Mouse (Mus musculus): ENCODE measurements around the gene Olfr1339. TPM values are rescaled to one million over a fixed set of nuclear protein-coding genes. Genes with fewer than 3 reads are reported as not detected.

Gene Olfr1339
- total RNA-seq (2014; fragmentation: Nextera tagmentation) (not detected in 2 replicates), total RNA-seq (2017) (not detected in 2 replicates)

- ATAC-seq (replicated peaks; ENCODE audit: poor library complexity, severe bottlenecking): no peak
Measured at GRCm38 (mm10) chr4:118731875-118732274, at the start of gene Olfr1339. Gene Olfr1339 (plus strand): TSS chr4:118732175.

GRCm38 (mm10) chr4:118687086-118687485, 44.9 kb upstream of the Olfr1339 start:
- ATAC-seq (replicated peaks; ENCODE audit: poor library complexity, severe bottlenecking): no peak

- ATAC-seq (replicated peaks; ENCODE audit: poor library complexity, severe bottlenecking): no peak
Measured at GRCm38 (mm10) chr4:118692412-118692973, 39.5 kb upstream of the Olfr1339 start, which contains the start of gene Olfr1342. Gene Olfr1342 (minus strand): TSS chr4:118692756.

GRCm38 (mm10) chr4:118693812-118694211, 38.2 kb upstream of the Olfr1339 start:
- no peak for ATAC-seq (replicated peaks; ENCODE audit: poor library complexity, severe bottlenecking)

- no peak for ATAC-seq (replicated peaks; ENCODE audit: poor library complexity, severe bottlenecking)
Measured at GRCm38 (mm10) chr4:118703223-118703622, 28.8 kb upstream of the Olfr1339 start, which contains the start of gene Olfr1341. Gene Olfr1341 (plus strand): TSS chr4:118703523.

- ATAC-seq (replicated peaks; ENCODE audit: poor library complexity, severe bottlenecking): no peak
Measured at GRCm38 (mm10) chr4:118708086-118708485, 23.9 kb upstream of the Olfr1339 start.

- ATAC-seq (replicated peaks; ENCODE audit: poor library complexity, severe bottlenecking): no peak
Measured at GRCm38 (mm10) chr4:118711656-118712055, 20.3 kb upstream of the Olfr1339 start.

GRCm38 (mm10) chr4:118719838-118720237, 12.1 kb upstream of the Olfr1339 start, which contains the start of gene Olfr1340:
Gene Olfr1340 (plus strand): TSS chr4:118720138.
- no peak for ATAC-seq (replicated peaks; ENCODE audit: poor library complexity, severe bottlenecking)

- no peak for ATAC-seq (replicated peaks; ENCODE audit: poor library complexity, severe bottlenecking)
Measured at GRCm38 (mm10) chr4:118721742-118722483, 10.1 kb upstream of the Olfr1339 start.

GRCm38 (mm10) chr4:118739574-118739973, 7.6 kb downstream of the Olfr1339 start:
- no peak for ATAC-seq (replicated peaks; ENCODE audit: poor library complexity, severe bottlenecking)

GRCm38 (mm10) chr4:118740988-118741698, 9.2 kb downstream of the Olfr1339 start:
- ATAC-seq (replicated peaks; ENCODE audit: poor library complexity, severe bottlenecking): no peak

GRCm38 (mm10) chr4:118741881-118742280, 9.9 kb downstream of the Olfr1339 start:
- ATAC-seq (replicated peaks; ENCODE audit: poor library complexity, severe bottlenecking): no peak

GRCm38 (mm10) chr4:118758637-118759036, 26.7 kb downstream of the Olfr1339 start, which contains the start of gene Olfr1338:
Gene Olfr1338 (minus strand): TSS chr4:118758737.
- ATAC-seq (replicated peaks; ENCODE audit: poor library complexity, severe bottlenecking): no peak

GRCm38 (mm10) chr4:118782486-118782885, 50.5 kb downstream of the Olfr1339 start, which contains the start of gene Olfr1337:
Gene Olfr1337 (minus strand): TSS chr4:118782586.
- no peak for ATAC-seq (replicated peaks; ENCODE audit: poor library complexity, severe bottlenecking)

Other genes starting within 250 kb of the Olfr1339 start
- 3.9 and 7.2 TPM in 2 replicates for gene Tie1, start 242.1 kb upstream of the Olfr1339 start, total RNA-seq (2014; fragmentation: Nextera tagmentation)
- gene Tie1, start 242.1 kb upstream of the Olfr1339 start, total RNA-seq (2017): 4.3 and 4.5 TPM in 2 replicates
- not detected in 2 replicates for gene 2610528J11Rik, start 205.2 kb upstream of the Olfr1339 start, total RNA-seq (2014; fragmentation: Nextera tagmentation)
- gene 2610528J11Rik, start 205.2 kb upstream of the Olfr1339 start, total RNA-seq (2017): not detected in 2 replicates
- gene Tmem125, start 188.1 kb upstream of the Olfr1339 start, total RNA-seq (2014; fragmentation: Nextera tagmentation): not detected in 2 replicates
- 0.82 TPM in 1 of 2 replicates, not detected in the other for gene Tmem125, start 188.1 kb upstream of the Olfr1339 start, total RNA-seq (2017)
- gene Cfap57, start 111.4 kb upstream of the Olfr1339 start, total RNA-seq (2014; fragmentation: Nextera tagmentation): 1.2 and 1.3 TPM in 2 replicates
- 2.8 and 3.9 TPM in 2 replicates for gene Cfap57, start 111.4 kb upstream of the Olfr1339 start, total RNA-seq (2017)
- gene Ebna1bp2, start 111.4 kb upstream of the Olfr1339 start, total RNA-seq (2014; fragmentation: Nextera tagmentation): 100 and 111 TPM in 2 replicates
- 158 and 165 TPM in 2 replicates for gene Ebna1bp2, start 111.4 kb upstream of the Olfr1339 start, total RNA-seq (2017)
- gene Olfr62, start 73.2 kb upstream of the Olfr1339 start, total RNA-seq (2014; fragmentation: Nextera tagmentation): not detected in 2 replicates
- gene Olfr62, start 73.2 kb upstream of the Olfr1339 start, total RNA-seq (2017): not detected in 2 replicates
- gene Olfr1342, start 39.4 kb upstream of the Olfr1339 start, total RNA-seq (2014; fragmentation: Nextera tagmentation): not detected in 2 replicates
- gene Olfr1342, start 39.4 kb upstream of the Olfr1339 start, total RNA-seq (2017): not detected in 2 replicates
- not detected in 2 replicates for gene Olfr1341, start 28.7 kb upstream of the Olfr1339 start, total RNA-seq (2014; fragmentation: Nextera tagmentation)
- not detected in 2 replicates for gene Olfr1341, start 28.7 kb upstream of the Olfr1339 start, total RNA-seq (2017)
- not detected in 2 replicates for gene Olfr1340, start 12.0 kb upstream of the Olfr1339 start, total RNA-seq (2014; fragmentation: Nextera tagmentation)
- gene Olfr1340, start 12.0 kb upstream of the Olfr1339 start, total RNA-seq (2017): not detected in 2 replicates
- not detected in 2 replicates for gene Olfr1338, start 26.6 kb downstream of the Olfr1339 start, total RNA-seq (2014; fragmentation: Nextera tagmentation)
- not detected in 2 replicates for gene Olfr1338, start 26.6 kb downstream of the Olfr1339 start, total RNA-seq (2017)
- gene Olfr1337, start 50.4 kb downstream of the Olfr1339 start, total RNA-seq (2014; fragmentation: Nextera tagmentation): not detected in 2 replicates
- not detected in 2 replicates for gene Olfr1337, start 50.4 kb downstream of the Olfr1339 start, total RNA-seq (2017)
- not detected in 2 replicates for gene Olfr1335, start 77.8 kb downstream of the Olfr1339 start, total RNA-seq (2014; fragmentation: Nextera tagmentation)
- gene Olfr1335, start 77.8 kb downstream of the Olfr1339 start, total RNA-seq (2017): not detected in 2 replicates
- not detected in 2 replicates for gene Olfr1333, start 104.1 kb downstream of the Olfr1339 start, total RNA-seq (2014; fragmentation: Nextera tagmentation)
- not detected in 2 replicates for gene Olfr1333, start 104.1 kb downstream of the Olfr1339 start, total RNA-seq (2017)
- gene Olfr1331, start 132.5 kb downstream of the Olfr1339 start, total RNA-seq (2014; fragmentation: Nextera tagmentation): not detected in 2 replicates
- gene Olfr1331, start 132.5 kb downstream of the Olfr1339 start, total RNA-seq (2017): not detected in 2 replicates
- not detected in 2 replicates for gene Olfr1330, start 156.4 kb downstream of the Olfr1339 start, total RNA-seq (2014; fragmentation: Nextera tagmentation)
- gene Olfr1330, start 156.4 kb downstream of the Olfr1339 start, total RNA-seq (2017): not detected in 2 replicates
- not detected in 2 replicates for gene Olfr1329, start 185.3 kb downstream of the Olfr1339 start, total RNA-seq (2014; fragmentation: Nextera tagmentation)
- gene Olfr1329, start 185.3 kb downstream of the Olfr1339 start, total RNA-seq (2017): not detected in 2 replicates
- not detected in 2 replicates for gene Olfr1328, start 206.4 kb downstream of the Olfr1339 start, total RNA-seq (2014; fragmentation: Nextera tagmentation)
- gene Olfr1328, start 206.4 kb downstream of the Olfr1339 start, total RNA-seq (2017): not detected in 2 replicates
- not detected in 2 replicates for gene Lao1, start 229.4 kb downstream of the Olfr1339 start, total RNA-seq (2014; fragmentation: Nextera tagmentation)
- gene Lao1, start 229.4 kb downstream of the Olfr1339 start, total RNA-seq (2017): not detected in 2 replicates